Mouse (Mus musculus): ENCODE measurements around the gene Gng8. TPM values are rescaled to one million over a fixed set of nuclear protein-coding genes. Genes with fewer than 3 reads are reported as not detected.

Gng8 gene
- total and polyA plus RNA-seq, 3 experiments, result 0.39 to 2.2 TPM; not detected in 1

DNA sequence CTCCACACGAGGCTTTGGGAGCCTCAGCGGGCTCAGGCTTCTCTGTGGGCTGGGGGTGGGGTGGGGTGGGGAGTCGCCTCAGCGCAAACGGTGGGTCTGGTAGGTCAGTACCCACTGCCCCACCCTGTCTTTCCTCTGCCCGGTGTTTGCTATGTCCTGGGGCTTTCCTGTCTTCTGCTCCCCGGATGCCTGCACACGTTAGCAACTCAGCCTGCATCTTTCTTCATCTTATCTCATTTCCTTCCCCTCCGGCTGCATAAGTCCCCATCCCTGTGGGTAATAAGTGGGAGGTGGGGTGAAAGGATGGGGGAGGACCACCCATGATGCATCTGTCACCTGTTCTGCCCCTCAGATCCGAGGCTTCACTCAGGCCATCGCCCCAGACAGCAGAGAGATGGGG lies 16.8 kb downstream of the Gng8 start:
- peak; percentile 42 for DNase-seq (ENCODE audit: low read depth, low spot score)
- H3K79me2 ChIP-seq (ENCODE audit: control insufficient read depth, insufficient read depth, low read length, poor library complexity), result peaks cover 27% of the 10 kb centered on the region
- H3K36me3 ChIP-seq (ENCODE audit: control insufficient read depth in 1 of 2, insufficient read depth in 2 of 2, low read length in 2 of 2), result peaks cover 0 to 26% of the 10 kb centered on the region in 2 experiments
- peak overlapping the region; percentile 54 for H3K27ac ChIP-seq (ENCODE audit: control insufficient read depth, low read depth, low read length)
- TF ChIP-seq HCFC1 (IDR thresholded peaks at IDR 0.05; ENCODE audit: low read depth, low read length) (no peak), ETS1 (IDR thresholded peaks at IDR 0.05; ENCODE audit: low read depth, low read length) (no peak), UBTF (IDR thresholded peaks at IDR 0.05; ENCODE audit: borderline replicate concordance, insufficient read depth, low read depth, low read length) (no peak), MAZ (IDR thresholded peaks at IDR 0.05; ENCODE audit: low read depth, low read length) (0 out of 2 replicates have a peak, but pooled peaks have one; percentile 33), POLR2AphosphoS2 (IDR thresholded peaks at IDR 0.05; ENCODE audit: low read length) (no peak), MEF2A (IDR thresholded peaks at IDR 0.05; ENCODE audit: extremely low read depth, insufficient replicate concordance, low read depth, low read length, poor library complexity, severe bottlenecking) (no peak), ZNF384 (IDR thresholded peaks at IDR 0.05; ENCODE audit: low read depth, low read length) (no peak), RCOR1 (IDR thresholded peaks at IDR 0.05; ENCODE audit: low read depth, low read length) (peak; percentile 51), CHD2 (IDR thresholded peaks at IDR 0.05; ENCODE audit: low read length) (no peak), EP300 (IDR thresholded peaks at IDR 0.05; ENCODE audit: low read depth in 1 of 2, low read length in 2 of 2) (peak; percentile 41 to 56; a peak in 3 of 4 replicates), GATA1 (IDR thresholded peaks at IDR 0.05; ENCODE audit: low read depth, low read length) (peak; percentile 50; the same call in 1 of the 2 replicates), SIN3A (IDR thresholded peaks at IDR 0.05; ENCODE audit: low read length) (no peak; the same call in 1 of the 2 replicates), MYC (IDR thresholded peaks at IDR 0.05; ENCODE audit: low read depth, low read length) (0 out of 2 replicates have a peak, but pooled peaks have one; percentile 29), CHD1 (IDR thresholded peaks at IDR 0.05; ENCODE audit: low read depth, low read length) (no peak), MYB (IDR thresholded peaks at IDR 0.05; ENCODE audit: low read depth, low read length) (no peak), ELF1 (IDR thresholded peaks at IDR 0.05; ENCODE audit: low read depth, low read length) (0 out of 2 replicates have a peak, but pooled peaks have one; percentile 12), MAFK (IDR thresholded peaks at IDR 0.05; ENCODE audit: borderline replicate concordance, low read depth, low read length) (no peak), CTCF (IDR thresholded peaks at IDR 0.05 in 2 of 3, conservative IDR thresholded peaks at IDR 0.05 in 1 of 3; ENCODE audit: control insufficient read depth in 1 of 3, insufficient read depth in 1 of 3, low read depth in 2 of 3, low read length in 3 of 3, poor library complexity in 1 of 3, severe bottlenecking in 1 of 3) (no peak)
- H3K4me1 ChIP-seq (ENCODE audit: control insufficient read depth in 1 of 2, insufficient read depth in 2 of 2, low read length in 2 of 2), result peaks cover 4 to 34% of the 10 kb centered on the region in 2 experiments
- H3K4me3 ChIP-seq (ENCODE audit: control insufficient read depth in 1 of 2, insufficient read depth in 1 of 2, low read depth in 2 of 2, low read length in 2 of 2), result peak overlapping the region; percentile 57 to 70
- H3K9me3 ChIP-seq (replicated peaks; ENCODE audit: insufficient read depth, low read length), result no peaks in the 10 kb centered on the region
- no peaks in the 10 kb centered on the region for H3K27me3 ChIP-seq (ENCODE audit: control insufficient read depth in 1 of 2, insufficient read depth in 2 of 2, low read length in 2 of 2)
- H3K9ac ChIP-seq (ENCODE audit: control insufficient read depth, low read depth, low read length, poor library complexity, severe bottlenecking), result peak overlapping the region; percentile 74

DNA sequence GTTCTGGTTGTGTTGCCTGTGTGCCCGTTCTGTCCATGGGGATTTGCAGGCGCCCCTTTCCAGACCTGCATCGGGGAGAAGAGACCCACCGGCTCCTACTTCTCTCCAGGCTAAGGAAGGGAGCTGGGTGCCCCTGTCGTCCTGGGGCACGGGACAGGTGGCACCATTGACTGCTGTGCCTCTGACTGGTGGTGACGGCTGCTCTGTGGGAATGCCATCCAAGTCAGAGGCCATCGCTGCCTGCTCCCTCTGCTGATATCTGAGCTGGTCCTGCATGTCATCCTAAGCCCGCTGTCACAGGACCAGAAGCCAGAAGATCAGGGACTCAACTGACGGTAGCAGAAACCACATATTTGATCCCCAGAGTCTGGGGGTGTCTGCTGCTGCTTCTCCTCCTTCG lies 17.3 kb downstream of the Gng8 start:
- Histone ChIP-seq H3K9ac (ENCODE audit: control insufficient read depth, low read depth, low read length, poor library complexity, severe bottlenecking) (no peak overlapping the region), H3K36me3 (ENCODE audit: control insufficient read depth in 1 of 2, insufficient read depth in 2 of 2, low read length in 2 of 2) (peaks cover 0 to 24% of the 10 kb centered on the region in 2 experiments), H3K9me3 (replicated peaks; ENCODE audit: insufficient read depth, low read length) (no peaks in the 10 kb centered on the region), H3K27me3 (ENCODE audit: control insufficient read depth in 1 of 2, insufficient read depth in 2 of 2, low read length in 2 of 2) (no peaks in the 10 kb centered on the region), H3K4me3 (ENCODE audit: control insufficient read depth in 1 of 2, insufficient read depth in 1 of 2, low read depth in 2 of 2, low read length in 2 of 2) (0 out of 4 replicates have a peak overlapping the region, but pooled peaks of 1 of the 2 experiments have one; percentile 57), H3K27ac (ENCODE audit: control insufficient read depth, low read depth, low read length) (peak overlapping the region; percentile 3; the same call in 1 of the 2 replicates), H3K79me2 (ENCODE audit: control insufficient read depth, insufficient read depth, low read length, poor library complexity) (peaks cover 27% of the 10 kb centered on the region), H3K4me1 (ENCODE audit: control insufficient read depth in 1 of 2, insufficient read depth in 2 of 2, low read length in 2 of 2) (peaks cover 4 to 33% of the 10 kb centered on the region in 2 experiments)
- DNase-seq (ENCODE audit: low read depth, low spot score), result no peak
- no peak for TF ChIP-seq USF1 (IDR thresholded peaks at IDR 0.05; ENCODE audit: low read depth, low read length)
- TF ChIP-seq ZNF384 (IDR thresholded peaks at IDR 0.05; ENCODE audit: low read depth, low read length), result no peak
- TF ChIP-seq MXI1 (IDR thresholded peaks at IDR 0.05; ENCODE audit: low read depth, low read length), result no peak

Data from MEL (cell line).